Mouse (Mus musculus): ENCODE results near the gene Syt8. TPM values are rescaled to one million over a fixed set of nuclear protein-coding genes. Genes with fewer than 3 reads are reported as not detected.

Syt8 gene
- total RNA-seq, 2 experiments from 2014 or later: not detected

DNA sequence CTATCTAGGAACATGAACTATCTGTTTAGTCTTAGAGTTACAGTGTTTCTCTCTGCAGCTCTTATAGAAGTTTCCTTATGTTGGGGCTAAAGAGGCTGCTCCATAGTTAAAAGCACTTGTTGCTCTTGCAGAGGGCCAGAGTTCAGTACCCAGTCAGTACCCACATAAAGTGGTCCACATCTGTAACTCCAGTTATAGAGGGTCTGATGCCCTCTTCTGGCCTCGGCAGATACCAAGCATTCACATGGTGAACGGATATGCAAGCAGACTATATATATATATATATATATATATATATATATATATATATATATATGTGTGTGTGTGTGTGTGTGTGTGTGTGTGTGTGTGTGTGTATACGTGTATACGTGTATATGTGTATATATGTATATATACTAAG is 26.7 kb upstream of the Syt8 start:
- DNase-seq (ENCODE audit: low spot score in 2 of 2): no peak

DNA sequence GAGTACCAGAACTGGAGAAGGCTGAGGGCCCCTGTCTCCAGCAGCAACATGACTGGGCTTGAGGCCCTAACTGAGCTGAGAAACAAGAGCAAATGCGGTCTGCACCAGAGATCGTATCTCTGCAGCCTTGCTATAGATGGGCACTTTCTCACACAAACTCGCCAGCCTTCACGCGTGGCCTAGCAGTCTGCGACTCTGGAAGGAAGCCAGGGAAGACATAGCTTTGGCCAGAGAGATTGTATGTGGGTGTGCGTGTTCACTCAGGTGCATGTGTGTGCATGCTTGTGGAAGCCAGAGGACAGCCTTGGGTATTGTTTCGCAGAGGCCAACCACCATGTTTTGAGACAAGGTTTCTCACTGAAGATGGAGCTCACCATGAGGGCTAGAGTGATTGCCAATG is 26.0 kb upstream of the Syt8 start:
- no peak for DNase-seq (ENCODE audit: low spot score in 2 of 2)

DNA sequence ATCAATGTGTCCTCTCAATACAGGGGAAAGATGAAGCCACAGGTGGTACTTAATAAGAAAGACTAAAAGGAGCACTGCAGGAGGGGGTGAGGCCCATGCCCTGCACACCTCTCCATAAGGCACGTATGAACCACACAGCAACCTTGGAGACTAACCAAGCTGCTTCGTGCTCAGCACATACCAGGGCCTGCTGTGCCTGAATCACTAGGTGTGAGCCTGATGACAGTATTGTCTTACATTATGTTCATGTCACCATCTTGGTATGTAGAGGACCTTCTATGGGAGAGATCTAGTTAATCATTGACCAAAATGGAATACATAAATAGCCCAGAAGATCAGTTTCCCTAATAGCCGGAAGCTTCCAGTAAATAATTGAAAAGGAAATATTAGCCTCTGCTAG is 25.0 kb upstream of the Syt8 start:
- no peak for DNase-seq (ENCODE audit: low spot score in 2 of 2)

DNA sequence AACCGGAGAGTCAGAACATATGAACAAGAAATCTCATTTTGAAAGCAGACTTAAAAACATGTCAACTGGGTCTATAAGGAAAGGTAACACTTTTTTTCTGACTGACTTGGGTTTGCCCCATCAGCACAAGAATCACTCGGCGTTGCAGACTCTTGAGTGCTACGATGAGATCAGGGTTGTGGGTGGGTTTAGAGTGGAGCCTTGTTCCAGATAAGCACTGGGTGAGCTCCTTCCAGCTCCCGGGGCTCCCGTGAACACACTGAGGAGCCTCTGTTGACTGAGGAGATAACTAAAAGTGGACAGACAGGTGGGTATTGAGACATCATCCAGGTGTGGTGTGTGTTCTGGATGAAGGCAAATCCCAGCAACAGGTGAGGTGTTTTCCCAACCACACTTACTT is 21.4 kb upstream of the Syt8 start:
- DNase-seq (ENCODE audit: low spot score in 2 of 2): no peak

DNA sequence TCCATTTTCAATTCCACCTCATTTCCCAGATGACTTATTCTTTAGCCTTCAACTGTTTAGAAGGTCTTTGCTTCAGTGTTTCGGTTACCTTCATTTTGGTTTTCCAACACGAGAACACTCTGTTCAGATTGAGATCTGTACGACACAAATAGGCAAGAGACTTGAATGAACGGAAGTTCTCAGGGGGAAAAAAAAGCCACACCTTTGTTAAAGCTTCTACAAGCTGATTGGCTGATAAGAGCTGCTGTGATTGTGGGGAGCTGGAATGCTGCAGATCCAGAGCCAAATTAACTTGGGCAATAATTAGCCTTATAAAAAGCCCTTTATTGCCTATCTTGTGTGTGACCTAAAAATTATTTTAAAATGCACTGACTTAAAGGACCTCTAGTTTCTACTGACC is 19.3 kb upstream of the Syt8 start:
- no peak for DNase-seq (ENCODE audit: low spot score in 2 of 2)

DNA sequence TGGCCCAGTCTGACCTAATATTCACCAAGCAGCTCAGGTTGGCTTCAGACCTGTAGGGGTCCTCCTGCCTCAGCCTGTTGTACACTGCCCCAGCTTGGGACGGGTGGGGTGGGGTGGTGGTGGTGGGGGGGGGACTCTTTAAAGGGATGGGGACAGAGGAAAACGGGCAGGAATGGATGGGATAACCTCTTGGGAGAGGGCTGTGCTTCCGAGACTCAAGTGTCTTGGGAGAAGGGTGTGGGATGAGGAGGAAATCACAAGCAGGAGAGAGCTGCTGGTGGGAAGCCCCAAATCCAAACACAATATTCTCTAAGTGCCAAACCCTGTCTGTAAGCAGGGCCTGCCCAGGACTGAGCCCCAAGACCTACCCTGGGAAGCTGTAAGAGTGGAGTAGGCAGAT is 18.4 kb upstream of the Syt8 start:
- no peak for DNase-seq (ENCODE audit: low spot score in 2 of 2)

DNA sequence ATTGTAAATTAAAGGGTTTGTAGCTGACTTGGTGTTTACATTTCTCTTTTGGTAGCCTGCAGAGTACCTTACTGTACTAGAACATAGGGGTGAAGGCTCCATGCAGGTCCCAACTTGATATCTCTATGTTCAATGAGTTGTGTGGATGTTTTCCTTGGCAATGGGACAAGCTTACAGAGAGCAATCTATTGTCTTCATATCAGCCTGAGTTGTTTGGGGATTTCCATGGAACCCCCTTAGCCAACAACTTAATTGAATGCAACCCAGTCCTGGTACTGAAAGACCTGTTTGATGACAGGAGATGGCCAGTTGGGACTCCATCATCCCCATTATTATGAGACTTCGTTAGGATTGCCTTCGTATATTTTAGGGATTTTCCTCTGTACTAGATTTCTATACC is 16.6 kb upstream of the Syt8 start:
- DNase-seq (ENCODE audit: low spot score in 2 of 2): no peak

DNA sequence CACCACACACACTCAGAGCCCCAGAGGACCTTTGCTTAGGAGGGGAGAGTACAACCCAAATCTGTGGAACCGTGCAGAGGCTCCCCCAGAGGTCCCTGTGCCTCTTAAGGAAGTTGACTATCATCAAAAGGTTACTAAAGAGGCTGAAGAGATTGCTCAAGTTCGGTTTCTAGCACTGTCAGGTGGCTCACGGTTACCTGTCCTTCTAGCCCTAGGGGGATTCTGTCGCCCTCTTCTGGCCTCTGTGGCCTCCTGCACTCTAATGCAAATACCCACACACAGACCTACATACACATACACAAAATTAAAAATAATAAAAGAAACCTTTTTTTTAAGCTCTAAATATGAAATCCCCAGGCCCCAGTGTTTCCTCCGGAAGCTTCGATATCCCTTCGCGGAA is 16.0 kb upstream of the Syt8 start:
- DNase-seq (ENCODE audit: low spot score in 2 of 2): no peak

DNA sequence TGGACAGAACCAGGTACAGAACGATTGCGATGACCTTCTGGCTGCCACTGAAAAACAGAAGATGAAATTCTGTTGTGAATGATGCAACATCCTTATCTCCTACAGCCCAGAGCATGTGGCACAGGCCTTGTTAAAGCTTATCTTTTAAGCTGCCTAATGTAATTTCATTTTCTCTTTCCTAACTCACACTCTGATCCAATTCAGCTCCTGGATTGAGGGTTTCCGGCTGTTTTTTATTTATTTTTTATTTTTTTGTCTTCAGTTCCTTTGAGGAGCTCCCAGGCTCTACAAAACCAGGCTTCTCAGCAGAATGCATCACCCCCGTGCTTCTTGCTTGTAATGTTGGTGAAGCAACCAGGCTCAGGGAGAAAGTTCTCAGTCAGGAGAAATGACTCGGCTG is 14.8 kb upstream of the Syt8 start:
- DNase-seq (ENCODE audit: low spot score in 2 of 2): no peak

DNA sequence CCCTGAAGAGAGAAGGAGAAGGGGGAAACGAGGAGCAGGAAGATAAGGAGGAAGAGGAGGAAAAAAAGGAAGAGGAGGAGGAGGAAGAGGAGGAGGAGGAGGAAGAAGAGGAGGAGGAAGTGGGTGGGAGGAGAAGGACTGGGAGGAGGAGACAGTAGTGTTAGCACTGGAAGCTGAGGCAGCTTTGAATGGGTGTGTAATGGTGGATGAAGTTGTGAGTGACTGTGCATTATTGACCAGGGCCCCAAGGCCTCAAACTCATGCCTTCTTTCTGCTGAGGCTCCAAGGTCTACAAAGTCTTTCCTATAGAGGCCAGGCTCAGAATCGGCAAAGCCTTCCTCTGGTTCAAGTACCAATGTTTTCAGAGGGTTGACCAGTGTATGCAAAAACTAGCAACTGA is 12.8 kb upstream of the Syt8 start:
- DNase-seq (ENCODE audit: low spot score in 2 of 2): no peak

DNA sequence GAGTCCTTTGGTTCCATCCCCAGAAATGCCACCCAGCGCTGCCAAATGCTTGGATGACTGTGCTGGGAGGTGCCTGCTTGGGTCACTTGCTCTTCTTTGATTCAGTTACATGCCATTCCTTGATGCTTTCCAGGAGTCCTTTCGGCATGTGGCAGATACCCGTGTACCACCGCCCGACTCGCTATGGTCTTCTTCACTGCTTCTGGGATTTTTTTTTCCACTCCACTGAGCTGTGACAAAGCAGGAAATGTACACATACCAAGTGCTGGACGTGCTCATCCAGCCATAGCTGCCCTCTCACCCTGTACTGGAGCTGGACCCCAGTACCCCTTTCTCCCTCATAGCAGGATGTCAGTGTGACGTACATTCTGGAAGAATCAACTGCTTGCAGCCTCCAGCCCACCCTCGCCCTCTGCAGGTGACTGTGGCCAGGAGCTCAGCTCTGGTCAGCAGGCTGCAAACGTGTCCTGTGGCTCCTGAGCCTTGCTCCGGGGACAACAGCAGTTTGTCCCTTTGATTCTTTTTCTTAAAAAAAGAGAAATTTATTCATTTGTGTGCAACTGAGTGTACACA is 8.9 kb upstream of the Syt8 start:
- no peak for DNase-seq (ENCODE audit: low spot score in 2 of 2)

DNA sequence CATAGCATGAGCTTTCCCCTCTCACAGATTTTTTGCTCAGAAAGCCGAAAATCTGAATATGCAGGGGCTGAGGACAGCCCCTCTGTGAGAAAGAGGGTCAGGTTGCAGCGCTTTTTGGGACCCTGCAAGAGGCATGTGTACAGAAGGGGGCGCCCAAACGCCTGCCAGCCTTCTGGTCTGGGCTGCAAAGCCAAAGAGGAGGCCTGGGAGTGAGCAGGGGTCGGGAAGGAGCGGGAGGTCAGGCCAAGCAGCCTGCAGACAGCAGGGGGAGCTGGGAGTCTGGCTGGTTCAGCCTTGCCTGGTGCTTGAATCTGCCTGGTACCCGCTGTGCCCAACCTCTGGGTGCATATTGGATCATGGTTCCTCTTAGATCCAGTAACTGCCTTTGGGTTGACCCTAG is 6.4 kb upstream of the Syt8 start:
- no peak for DNase-seq (ENCODE audit: low spot score in 2 of 2)

DNA sequence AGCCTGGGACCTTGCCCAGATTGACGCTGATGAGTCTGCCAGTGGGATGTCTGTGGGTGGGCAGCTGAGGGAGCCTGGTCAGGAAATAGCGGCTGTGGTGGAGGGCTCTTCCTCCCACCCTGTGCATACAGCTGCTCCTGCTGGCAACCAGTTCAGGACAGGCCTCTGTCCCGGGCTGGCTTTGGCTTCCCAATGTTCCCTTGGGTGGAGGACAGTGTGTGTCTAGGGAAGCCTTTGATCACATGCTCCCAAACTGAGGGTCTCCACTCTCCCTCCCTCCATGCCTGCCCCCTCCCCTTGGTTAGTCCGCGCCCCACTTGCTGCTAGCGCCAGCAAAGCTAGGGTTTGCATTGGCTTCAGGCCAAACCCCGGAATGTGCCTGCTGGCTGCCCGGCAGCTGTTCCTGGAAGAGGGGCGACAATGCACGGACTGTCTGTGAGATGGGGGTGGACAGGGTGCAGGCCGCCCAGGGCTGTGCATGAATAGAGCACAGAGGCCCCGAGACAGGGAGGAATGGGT is 4.4 kb upstream of the Syt8 start:
- DNase-seq (ENCODE audit: low spot score in 2 of 2): peak; percentile 66 to 72

DNA sequence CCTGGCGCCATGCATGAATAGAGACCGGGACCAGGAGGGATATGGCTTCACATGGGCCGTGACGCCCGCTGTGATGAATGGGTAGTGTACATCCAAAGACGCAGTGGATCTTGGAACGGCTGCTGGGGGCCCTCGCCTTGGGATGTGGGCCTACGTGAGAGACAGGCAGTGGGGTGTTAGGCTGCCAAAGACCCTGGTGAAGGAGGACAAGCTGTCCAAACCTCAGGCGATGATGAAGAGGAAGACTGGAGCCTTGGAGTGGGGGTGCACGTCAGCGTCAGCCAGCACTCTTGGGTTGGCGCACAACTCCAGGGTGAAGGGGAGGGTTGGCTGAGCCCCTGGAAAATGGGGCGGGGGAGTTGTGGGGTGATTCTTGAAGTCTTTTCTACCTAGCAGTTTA is 3.5 kb upstream of the Syt8 start:
- no peak for DNase-seq (ENCODE audit: low spot score in 2 of 2)

DNA sequence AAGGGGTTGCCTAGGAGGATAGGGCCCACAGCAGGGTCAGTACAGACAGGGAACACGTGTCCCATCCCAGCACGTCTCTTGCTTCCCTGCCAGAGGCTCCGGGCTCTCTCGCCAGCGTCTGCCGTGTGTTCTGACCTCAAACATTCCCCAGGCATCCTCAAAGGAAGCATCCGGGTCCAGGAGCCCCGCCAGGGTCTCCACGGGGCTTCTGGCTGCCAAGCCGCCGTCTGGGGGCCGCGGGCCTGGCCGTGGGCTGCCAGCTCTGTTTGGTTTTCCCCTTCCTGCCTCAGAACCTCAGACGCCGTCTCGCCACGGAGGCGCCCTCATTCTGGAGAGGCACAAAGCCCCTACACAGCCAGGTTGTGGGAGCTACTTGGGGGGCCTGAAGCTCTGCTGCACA is 1.0 kb upstream of the Syt8 start:
- DNase-seq (ENCODE audit: low spot score in 2 of 2): no peak

DNA sequence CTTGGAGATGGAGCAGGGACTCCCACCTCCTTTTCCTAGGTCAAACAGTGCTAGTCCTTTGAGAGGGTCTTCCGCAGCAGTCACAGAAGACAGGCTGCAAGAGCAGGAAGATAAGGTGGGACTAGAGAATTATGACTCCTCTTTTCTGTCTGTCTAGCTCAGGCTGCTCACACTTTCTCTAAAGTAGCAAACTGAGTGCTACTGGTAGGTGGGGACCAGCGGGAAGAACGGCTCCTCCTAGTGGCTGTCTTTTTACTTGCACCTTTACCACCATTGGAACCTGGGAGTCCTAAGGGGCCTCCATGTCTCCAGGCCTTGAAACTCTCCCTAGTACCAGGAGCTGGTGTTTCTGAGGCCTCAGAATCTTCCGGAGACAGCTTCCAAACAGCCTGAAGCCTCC is 874 bp downstream of the Syt8 start:
- DNase-seq (ENCODE audit: low spot score in 2 of 2): peak; percentile 60 to 77

DNA sequence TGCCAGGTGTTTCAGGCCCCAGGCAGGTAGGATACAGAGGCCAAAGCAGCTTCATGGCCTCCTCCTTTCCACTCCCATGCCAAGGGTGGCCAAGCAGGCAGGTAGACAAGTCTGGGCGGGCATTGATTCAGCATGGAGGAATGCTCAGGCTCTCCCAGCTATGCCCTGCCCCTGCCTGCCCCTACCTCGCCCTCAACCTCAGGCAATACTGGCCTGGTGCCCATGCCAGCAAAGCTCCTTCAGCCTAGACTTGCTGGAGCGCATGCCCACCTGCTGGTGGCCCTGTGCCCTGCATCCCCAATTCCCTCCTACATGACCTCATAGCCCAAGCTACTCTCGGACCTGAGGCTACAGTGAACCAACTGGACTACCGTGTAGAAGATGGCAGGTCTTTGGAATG is 2.7 kb downstream of the Syt8 start:
- no peak for DNase-seq (ENCODE audit: low spot score in 2 of 2)

DNA sequence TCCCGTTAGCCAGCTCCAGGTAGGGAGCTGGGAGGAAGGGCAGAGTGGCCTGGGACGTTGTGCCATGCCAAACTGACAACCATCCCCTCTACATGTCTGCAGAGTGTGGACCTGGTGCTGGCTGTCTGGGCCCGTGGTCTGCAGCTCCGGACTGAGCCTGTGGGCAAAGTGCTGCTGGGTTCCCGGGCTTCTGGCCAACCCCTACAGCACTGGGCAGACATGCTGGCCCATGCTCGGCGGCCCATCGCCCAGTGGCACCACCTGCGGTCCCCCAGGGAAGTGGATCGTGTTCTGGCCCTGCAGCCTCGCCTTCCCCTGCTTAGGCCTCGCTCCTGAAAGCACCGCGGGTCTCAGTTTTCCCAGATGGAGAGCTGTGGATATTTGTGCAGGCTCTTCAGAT is 5.3 kb downstream of the Syt8 start:
- DNase-seq (ENCODE audit: low spot score in 2 of 2): no peak

DNA sequence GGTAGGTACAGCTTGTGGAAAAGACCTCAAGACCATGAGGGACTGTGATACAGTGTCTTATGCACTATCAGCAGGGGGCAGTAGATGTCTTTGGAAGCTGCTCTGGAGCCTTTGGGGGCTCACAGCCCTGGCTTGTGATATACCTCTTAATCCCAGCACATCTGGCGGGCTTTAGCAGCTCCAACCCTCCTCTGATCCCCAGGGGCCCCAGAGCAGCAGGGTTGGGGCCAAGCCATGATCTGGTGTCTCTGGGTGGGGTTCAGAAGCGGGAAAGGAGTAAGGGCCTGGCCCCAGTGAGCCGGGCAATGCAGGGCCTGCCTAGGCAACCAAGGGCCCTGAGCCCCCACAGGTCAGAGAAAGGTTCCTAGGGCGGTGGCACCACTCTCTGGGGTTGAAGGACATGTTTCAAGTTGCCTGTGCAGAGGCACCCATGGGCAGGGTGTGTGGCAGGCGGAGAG is 6.0 kb downstream of the Syt8 start:
- DNase-seq (ENCODE audit: low spot score in 2 of 2): peak; percentile 53 to 55

DNA sequence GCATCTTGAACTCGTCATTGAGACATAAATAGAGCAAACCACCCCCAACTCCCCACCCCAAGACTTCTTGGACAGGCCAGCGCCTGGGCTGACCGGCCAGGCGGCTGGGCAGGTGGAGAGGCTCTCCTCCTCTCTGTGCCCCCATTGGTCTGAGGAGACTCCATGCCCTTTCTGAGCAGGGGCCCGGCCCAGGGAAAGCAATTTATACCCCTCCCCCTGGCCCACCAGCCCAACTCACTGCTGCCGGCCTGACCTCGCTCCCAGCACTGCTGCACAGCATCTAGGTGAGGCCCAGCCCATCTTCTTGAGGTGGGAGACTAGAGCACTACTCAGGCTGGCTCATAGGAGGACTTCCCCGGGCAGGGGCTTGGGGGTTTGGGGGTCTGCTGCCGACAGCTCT is 6.9 kb downstream of the Syt8 start, which contains the start of gene Tnni2:
Gene Tnni2 (plus strand): TSS at position 224 of the 400 bp plus-strand sequence.
- DNase-seq (ENCODE audit: low spot score in 2 of 2): no peak

DNA sequence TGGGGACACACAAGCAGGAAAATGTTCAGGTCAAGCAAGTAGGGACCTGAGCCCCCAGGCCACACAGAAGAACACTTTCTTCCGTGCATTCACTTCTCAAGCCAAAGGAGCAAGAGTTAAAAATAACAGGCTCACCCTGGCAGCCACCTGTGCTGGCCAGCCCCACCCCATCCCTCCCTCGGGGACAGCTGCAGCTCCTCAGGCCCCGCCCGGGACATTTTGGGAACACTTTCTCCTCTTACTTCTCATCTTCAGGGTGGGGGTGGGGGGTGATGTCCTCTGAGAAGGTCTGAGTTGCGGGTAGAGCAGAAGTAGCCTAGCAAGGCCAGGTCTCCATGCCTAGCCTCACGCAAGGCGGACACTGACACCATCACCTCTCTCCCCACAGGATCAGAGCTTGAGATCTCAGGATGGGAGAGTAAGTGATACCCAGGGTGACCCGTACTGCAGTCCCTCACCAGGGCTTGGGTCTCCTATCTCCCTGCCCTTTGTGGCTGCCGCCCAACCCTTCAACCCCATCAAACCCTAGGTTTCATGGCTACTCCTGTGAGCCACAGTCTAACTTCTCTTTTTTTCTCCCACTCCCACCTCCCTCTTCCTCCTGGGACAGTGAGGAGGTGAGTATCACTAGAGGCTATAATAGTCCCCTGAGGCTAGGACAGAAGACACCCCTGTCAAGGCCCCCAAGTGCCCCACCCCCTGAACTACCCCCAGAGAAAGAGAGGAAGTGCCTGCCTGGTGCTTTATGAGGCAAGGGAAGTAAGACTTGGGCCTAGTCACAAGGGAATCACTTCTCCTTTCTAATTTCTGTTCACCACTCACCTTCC is 7.6 kb downstream of the Syt8 start:
- no peak for DNase-seq (ENCODE audit: low spot score in 2 of 2)

DNA sequence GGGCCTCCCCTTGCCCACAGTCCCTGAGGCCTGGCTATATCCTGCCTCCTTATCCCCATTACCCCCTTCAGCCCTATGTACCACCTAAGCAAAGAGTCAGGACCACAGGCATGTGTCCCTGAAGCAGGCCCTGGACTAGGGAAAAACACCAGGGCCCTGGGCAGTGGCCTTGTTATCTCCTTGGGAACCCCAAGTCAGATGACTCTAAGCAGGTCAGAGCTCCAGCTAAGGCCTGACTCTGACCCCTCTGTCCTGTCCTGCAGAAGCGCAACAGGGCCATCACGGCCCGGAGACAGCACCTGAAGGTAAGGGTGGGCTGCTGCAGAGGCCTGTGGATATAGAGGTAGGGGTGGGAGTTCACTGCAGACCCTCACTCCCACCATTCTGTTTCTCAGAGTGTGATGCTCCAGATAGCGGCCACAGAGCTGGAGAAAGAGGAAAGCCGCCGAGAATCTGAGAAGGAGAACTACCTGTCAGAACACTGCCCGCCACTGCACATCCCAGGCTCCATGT is 8.3 kb downstream of the Syt8 start:
- no peak for DNase-seq (ENCODE audit: low spot score in 2 of 2)

DNA sequence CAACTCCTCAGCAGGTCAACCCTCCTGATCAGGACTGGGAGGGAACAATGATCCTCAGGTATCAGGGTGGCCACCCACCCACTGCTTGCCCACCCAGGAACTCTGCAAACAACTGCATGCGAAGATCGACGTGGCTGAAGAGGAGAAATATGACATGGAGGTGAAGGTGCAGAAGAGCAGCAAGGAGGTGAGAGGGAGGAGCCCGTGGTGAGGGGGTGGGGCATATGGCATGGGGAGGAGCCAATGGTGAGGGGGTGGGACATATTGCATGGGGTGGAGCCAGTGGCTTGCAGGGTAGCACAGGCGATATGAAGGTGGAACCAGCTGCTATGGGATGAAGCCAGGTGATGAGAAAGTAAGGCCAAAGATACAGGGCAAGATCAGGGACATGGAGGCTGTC is 8.8 kb downstream of the Syt8 start:
- no peak for DNase-seq (ENCODE audit: low spot score in 2 of 2)
